Mouse (Mus musculus) kidney, adult 2 months (tissue): ENCODE data around the gene Slc26a9. TPM values are rescaled to one million over a fixed set of nuclear protein-coding genes. Genes with fewer than 3 reads are reported as not detected.

ENCODE experiments used
- DNase-seq: peaks from one replicate; pipeline ENCODE4 v3.0.0; 2021
- H3K27ac ChIP-seq: fragments of 200-500 bp; 2 replicates; pipeline ENCODE4 v1.5.1; 2012; ENCODE audit warnings: low read depth, low read length, control low read depth, inconsistent platforms; ENCODE audit not compliant: insufficient read depth
- H3K27me3 ChIP-seq: fragments of 200-500 bp; replicated peaks from 2 replicates; pipeline ENCODE4 v1.6.1; 2012; ENCODE audit warnings: mild to moderate bottlenecking, moderate library complexity, low read length, inconsistent platforms; ENCODE audit not compliant: control insufficient read depth, insufficient read depth
- H3K36me3 ChIP-seq: fragments of 200-500 bp; 2 replicates; pipeline ENCODE4 v1.6.1; 2012; ENCODE audit warnings: mild to moderate bottlenecking, moderate library complexity, low read length, inconsistent platforms; ENCODE audit not compliant: control insufficient read depth, insufficient read depth
- H3K4me1 ChIP-seq: fragments of 200-500 bp; 2 replicates; pipeline ENCODE4 v1.6.1; 2011; ENCODE audit warnings: low read length; ENCODE audit not compliant: control insufficient read depth, insufficient read depth
- H3K4me3 ChIP-seq: fragments of 200-500 bp; 2 replicates; pipeline ENCODE4 v1.5.1; 2011; ENCODE audit warnings: mild to moderate bottlenecking, low read depth, low read length, control low read depth; ENCODE audit not compliant: insufficient read depth
- CTCF ChIP-seq: fragments of 200-500 bp; conservative IDR thresholded peaks from 2 replicates; pipeline ENCODE4 v1.5.1; 2011; ENCODE audit warnings: low read depth, mild to moderate bottlenecking, control low read depth, low read length, moderate library complexity, mixed read lengths; ENCODE audit not compliant: insufficient read depth, insufficient read length
- POLR2A ChIP-seq: fragments of 200-500 bp; IDR thresholded peaks from one replicate; pipeline ENCODE4 v1.6.1; 2011; ENCODE audit warnings: low read depth, low read length, control low read depth
- WGBS: fragments of 180-500 bp; shearing (Covaris S2); methylation state at CpG from one replicate; pipeline ENCODE4 v1.1.7; 2018; 5-methylcytosine and 5-hydroxymethylcytosine counted together
- polyA plus RNA-seq: library from polyadenylated mRNA; depleted of rRNA; stranded (reverse); fragments of >200 nt; gene quantifications from 2 replicates; pipeline ENCODE4 v1.2.3, GENCODE M21; 2012

Gene Slc26a9
- polyA plus RNA-seq, 1 experiment, result not detected

DNA sequence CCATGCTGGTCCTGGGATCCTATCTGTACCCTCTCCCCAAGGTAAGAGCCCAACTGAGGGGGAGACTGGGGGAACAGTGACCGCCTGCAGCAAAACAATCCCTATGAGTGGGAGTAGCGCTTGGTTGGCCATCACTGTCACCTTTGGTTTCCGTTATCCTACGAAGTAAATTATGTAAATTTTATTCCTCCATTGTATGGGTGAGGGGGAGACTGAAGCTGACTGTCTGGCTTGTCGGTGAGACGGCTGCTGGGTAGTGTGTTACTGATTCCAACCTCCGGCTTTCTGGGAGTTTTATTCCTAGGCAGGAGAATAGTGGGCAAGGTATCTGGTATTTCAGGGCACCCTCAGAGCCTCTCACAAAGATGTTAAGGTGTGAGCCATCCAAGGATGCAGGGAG, 15.0 kb downstream of the Slc26a9 start:
- Histone ChIP-seq H3K27ac (no peak overlapping the region), H3K36me3 (no peaks in the 10 kb centered on the region), H3K4me1 (no peaks in the 10 kb centered on the region), H3K27me3 (no peaks in the 10 kb centered on the region), H3K4me3 (no peak overlapping the region)
- no peak for TF ChIP-seq CTCF
- TF ChIP-seq POLR2A, result no peak
- DNase-seq, result no peak
- WGBS, result 58% methylated on average over 7 of the region's 7 CpGs

GRCm38 (mm10) chr1:131759667-131760427, 16.0 kb downstream of the Slc26a9 start:
- DNase-seq, result no peak
- H3K4me3 ChIP-seq, result no peak overlapping the region
- no peak overlapping the region for H3K27ac ChIP-seq
- no peaks in the 10 kb centered on the region for H3K36me3 ChIP-seq
- H3K27me3 ChIP-seq, result no peaks in the 10 kb centered on the region
- 79% methylated on average over 9 of the region's 9 CpGs for WGBS
- TF ChIP-seq CTCF (no peak), POLR2A (no peak)
- H3K4me1 ChIP-seq, result no peaks in the 10 kb centered on the region

DNA sequence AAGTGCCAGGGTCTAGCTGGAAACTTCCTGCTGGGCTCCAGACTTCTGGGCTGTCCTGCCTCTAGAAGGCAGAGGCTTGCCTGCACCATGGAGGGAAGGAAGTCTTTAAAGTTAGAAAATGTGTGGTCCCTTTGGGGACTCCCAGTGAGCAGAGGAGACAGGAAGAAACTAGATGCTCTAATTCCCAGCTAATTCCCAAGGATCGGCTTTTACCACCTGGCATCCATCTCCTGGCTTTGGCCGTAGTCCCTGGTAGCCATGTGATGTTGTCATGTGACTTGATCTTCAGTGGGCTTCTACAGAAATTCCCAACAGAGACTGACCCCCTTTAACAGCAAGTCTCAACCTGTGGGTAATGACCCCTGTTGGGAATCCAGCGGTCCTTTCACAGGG, 16.6 kb downstream of the Slc26a9 start:
- 76% methylated on average over 3 of the region's 3 CpGs for WGBS
- DNase-seq, result no peak
- TF ChIP-seq CTCF, result no peak
- no peak for TF ChIP-seq POLR2A
- no peaks in the 10 kb centered on the region for H3K4me1 ChIP-seq
- no peaks in the 10 kb centered on the region for H3K36me3 ChIP-seq
- H3K27ac ChIP-seq, result no peak overlapping the region
- no peaks in the 10 kb centered on the region for H3K27me3 ChIP-seq
- H3K4me3 ChIP-seq, result no peak overlapping the region

DNA sequence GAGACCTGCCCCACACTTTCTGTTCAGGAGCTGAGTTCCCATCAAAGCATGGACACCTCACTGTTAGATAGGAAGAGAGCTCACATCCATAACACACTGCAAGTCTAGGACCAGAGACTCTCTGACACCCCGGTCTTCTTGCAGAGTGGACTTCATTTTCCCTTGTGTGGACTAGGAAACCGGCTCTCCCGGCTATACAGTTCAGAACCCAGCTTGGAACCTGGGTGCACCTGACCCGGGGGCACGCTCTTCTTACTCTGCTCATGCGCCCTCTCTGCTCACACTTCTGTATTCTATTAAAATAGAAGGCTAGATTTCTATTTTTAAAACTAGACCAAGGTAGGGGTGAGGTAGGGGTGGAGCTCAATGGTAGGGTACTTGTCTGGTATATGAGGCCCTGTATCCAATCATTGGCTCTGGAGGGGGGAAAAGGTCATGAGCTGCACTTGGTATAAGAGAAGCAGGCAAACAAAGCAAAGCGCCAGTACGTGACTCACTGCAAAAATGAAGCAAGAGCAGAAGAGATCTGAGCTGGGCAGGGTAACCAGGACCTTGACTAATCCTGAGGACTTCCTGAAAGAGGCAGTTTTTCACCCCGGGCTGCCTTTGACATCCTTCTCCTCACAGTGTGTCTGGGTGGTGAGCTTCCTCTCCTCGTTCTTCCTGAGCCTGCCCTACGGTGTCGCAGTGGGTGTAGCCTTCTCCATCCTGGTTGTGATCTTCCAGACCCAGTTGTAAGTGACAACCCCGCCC, 17.4 kb downstream of the Slc26a9 start:
- Histone ChIP-seq H3K4me3 (no peak overlapping the region), H3K27me3 (no peaks in the 10 kb centered on the region), H3K36me3 (no peaks in the 10 kb centered on the region), H3K4me1 (no peaks in the 10 kb centered on the region), H3K27ac (no peak overlapping the region)
- WGBS, result 84% methylated on average over 13 of the region's 13 CpGs
- DNase-seq, result no peak
- TF ChIP-seq CTCF (no peak), POLR2A (no peak)

DNA sequence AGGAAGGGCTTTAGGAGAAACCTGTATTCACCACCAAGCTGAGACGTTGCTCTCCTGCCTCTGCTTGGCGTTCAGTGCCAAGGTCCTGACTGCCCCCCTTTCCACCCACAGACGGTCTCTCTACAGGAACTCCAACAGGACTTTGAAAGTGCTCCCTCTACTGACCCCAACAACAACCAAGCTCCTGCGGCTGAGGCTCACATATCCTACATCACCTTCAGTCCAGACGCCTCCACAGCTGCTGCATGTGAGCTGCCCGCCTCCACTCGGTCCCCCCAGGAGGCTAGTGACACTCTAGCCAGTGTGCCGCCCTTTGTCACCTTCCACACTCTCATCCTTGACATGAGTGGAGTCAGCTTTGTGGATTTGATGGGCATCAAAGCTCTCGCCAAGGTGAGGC, 19.9 kb downstream of the Slc26a9 start:
- no peak overlapping the region for H3K27ac ChIP-seq
- DNase-seq, result no peak
- H3K36me3 ChIP-seq, result no peaks in the 10 kb centered on the region
- H3K4me3 ChIP-seq, result no peak overlapping the region
- no peaks in the 10 kb centered on the region for H3K27me3 ChIP-seq
- no peak for TF ChIP-seq POLR2A
- TF ChIP-seq CTCF, result no peak
- WGBS, result 61% methylated on average over 9 of the region's 9 CpGs
- H3K4me1 ChIP-seq, result no peaks in the 10 kb centered on the region

DNA sequence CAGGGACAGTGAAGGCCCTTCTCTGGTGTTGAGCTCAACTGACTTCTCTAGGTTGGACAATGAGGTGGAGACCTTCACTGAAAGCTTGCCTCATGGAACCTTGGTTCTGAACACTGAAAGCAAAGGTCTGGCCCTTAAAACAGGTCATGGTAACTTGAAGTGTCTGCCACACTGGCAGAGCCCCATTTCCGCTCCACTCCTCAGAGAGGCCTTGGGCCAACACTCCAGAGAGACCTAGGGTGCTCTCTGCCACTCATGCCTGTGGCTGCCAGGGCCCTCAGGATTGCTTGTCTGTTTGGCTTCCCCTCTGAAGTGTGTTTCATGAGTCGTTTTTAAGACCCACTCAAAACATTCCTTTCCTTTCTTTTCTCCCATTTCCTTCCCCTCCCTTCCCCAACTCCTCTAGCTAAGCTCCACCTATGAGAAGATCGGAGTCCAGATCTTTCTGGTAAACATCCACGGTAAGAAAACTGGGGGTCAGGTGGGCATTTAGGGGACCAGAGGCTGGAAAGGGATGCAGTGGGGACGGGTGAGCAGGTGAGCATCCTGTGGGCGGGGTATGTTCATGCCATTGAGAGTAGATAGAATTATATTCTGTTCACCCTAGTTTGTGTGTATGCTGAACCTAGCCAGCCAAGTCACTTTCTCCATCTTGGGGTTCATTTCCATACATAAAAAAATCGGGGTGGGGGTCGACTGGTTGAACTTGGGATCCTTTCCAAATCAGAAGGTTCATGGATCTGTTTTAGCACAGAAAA, 20.9 kb downstream of the Slc26a9 start:
- H3K4me1 ChIP-seq, result no peaks in the 10 kb centered on the region
- TF ChIP-seq POLR2A (no peak), CTCF (no peak)
- H3K36me3 ChIP-seq, result no peaks in the 10 kb centered on the region
- DNase-seq, result no peak
- no peak overlapping the region for H3K4me3 ChIP-seq
- H3K27ac ChIP-seq, result no peak overlapping the region
- no peaks in the 10 kb centered on the region for H3K27me3 ChIP-seq
- 60% methylated on average over 8 of the region's 8 CpGs for WGBS

GRCm38 (mm10) chr1:131765357-131766001, 21.7 kb downstream of the Slc26a9 start:
- TF ChIP-seq POLR2A (no peak), CTCF (peak; percentile 97)
- peak; percentile 71 for DNase-seq
- Histone ChIP-seq H3K36me3 (no peaks in the 10 kb centered on the region), H3K4me3 (no peak overlapping the region), H3K4me1 (no peaks in the 10 kb centered on the region), H3K27ac (no peak overlapping the region), H3K27me3 (no peaks in the 10 kb centered on the region)
- 12% methylated on average over 11 of the region's 11 CpGs for WGBS
